Mouse (Mus musculus): ENCODE data around the gene Khdc4. TPM values are rescaled to one million over a fixed set of nuclear protein-coding genes. Genes with fewer than 3 reads are reported as not detected.

Khdc4 gene
- total and polyA plus RNA-seq, 3 experiments, result 35.2 to 56.6 (median 53.6) TPM

GRCm38 (mm10) chr3:88700247-88700646 lies 14.6 kb downstream of the Khdc4 start:
- H3K27ac ChIP-seq (ENCODE audit: insufficient read depth, low read depth), result no peak overlapping the region
- dilution Hi-C loops (cut with MboI; ENCODE audit: extremely low pct_ligation_motif_present, extremely low pct_unique_long_range_greater_than_20kb, low sequenced_read_pairs), result no loop called here
- peaks cover 32% of the 10 kb centered on the region for H3K79me2 ChIP-seq (replicated peaks; ENCODE audit: control insufficient read depth, extremely low read depth, insufficient read depth, poor library complexity, severe bottlenecking)
- no peak overlapping the region for H3K9ac ChIP-seq (ENCODE audit: insufficient read depth, low read depth)
- H3K4me1 ChIP-seq (ENCODE audit: control insufficient read depth in 1 of 2, insufficient read depth in 2 of 2), result no peaks in the 10 kb centered on the region
- DNase-seq (ENCODE audit: extremely low read depth), result no peak
- H3K27me3 ChIP-seq (replicated peaks), result no peaks in the 10 kb centered on the region
- H3K9me3 ChIP-seq (replicated peaks; ENCODE audit: low read length), result no peaks in the 10 kb centered on the region
- H3K4me2 ChIP-seq (ENCODE audit: insufficient read depth, low read depth, poor library complexity, severe bottlenecking), result no peak overlapping the region
- in situ Hi-C loops (cut with MboI; ENCODE audit: low pct_ligation_motif_present, low pct_unique_long_range_greater_than_20kb, low sequenced_read_pairs), result no loop called here
- H3K36me3 ChIP-seq (replicated peaks in 1 of 2; ENCODE audit: control insufficient read depth in 1 of 2, insufficient read depth in 1 of 2, low read length in 1 of 2), result peaks cover 74 to 92% of the 10 kb centered on the region in 2 experiments
- TF ChIP-seq NELFE (IDR thresholded peaks at IDR 0.05; ENCODE audit: low read depth, low read length) (no peak), USF1 (IDR thresholded peaks at IDR 0.05; ENCODE audit: low read depth, low read length) (no peak), ZMIZ1 (IDR thresholded peaks at IDR 0.05; ENCODE audit: low read depth, low read length) (no peak), RAD21 (IDR thresholded peaks at IDR 0.05; ENCODE audit: low read depth, low read length) (no peak), MYC (IDR thresholded peaks at IDR 0.05; ENCODE audit: low read depth, low read length) (no peak)
- H3K4me3 ChIP-seq (replicated peaks in 1 of 3; ENCODE audit: low read depth in 2 of 3, low read length in 2 of 3, poor library complexity in 1 of 3), result no peak overlapping the region

GRCm38 (mm10) chr3:88701222-88701621 lies 15.6 kb downstream of the Khdc4 start:
- H3K4me3 ChIP-seq (replicated peaks in 1 of 3; ENCODE audit: low read depth in 2 of 3, low read length in 2 of 3, poor library complexity in 1 of 3), result no peak overlapping the region
- DNase-seq (ENCODE audit: extremely low read depth), result no peak
- peaks cover 66 to 93% of the 10 kb centered on the region in 2 experiments for H3K36me3 ChIP-seq (replicated peaks in 1 of 2; ENCODE audit: control insufficient read depth in 1 of 2, insufficient read depth in 1 of 2, low read length in 1 of 2)
- H3K9me3 ChIP-seq (replicated peaks; ENCODE audit: low read length), result no peaks in the 10 kb centered on the region
- no peaks in the 10 kb centered on the region for H3K4me1 ChIP-seq (ENCODE audit: control insufficient read depth in 1 of 2, insufficient read depth in 2 of 2)
- H3K79me2 ChIP-seq (replicated peaks; ENCODE audit: control insufficient read depth, extremely low read depth, insufficient read depth, poor library complexity, severe bottlenecking), result peaks cover 32% of the 10 kb centered on the region
- no peak overlapping the region for H3K9ac ChIP-seq (ENCODE audit: insufficient read depth, low read depth)
- H3K27ac ChIP-seq (ENCODE audit: insufficient read depth, low read depth), result no peak overlapping the region
- TF ChIP-seq PAX5 (IDR thresholded peaks at IDR 0.05; ENCODE audit: low read length), result no peak
- TF ChIP-seq MAZ (IDR thresholded peaks at IDR 0.05; ENCODE audit: low read depth, low read length), result no peak
- no peak for TF ChIP-seq ETS1 (conservative IDR thresholded peaks at IDR 0.05; ENCODE audit: low read depth, low read length)
- no peak for TF ChIP-seq E2F4 (IDR thresholded peaks at IDR 0.05; ENCODE audit: insufficient replicate concordance, low read depth, low read length)
- TF ChIP-seq SIN3A (IDR thresholded peaks at IDR 0.05; ENCODE audit: low read length), result no peak
- no peak for TF ChIP-seq NRF1 (IDR thresholded peaks at IDR 0.05; ENCODE audit: low read depth, low read length)
- TF ChIP-seq UBTF (IDR thresholded peaks at IDR 0.05; ENCODE audit: low read depth, low read length), result no peak
- no peak for TF ChIP-seq ELF1 (IDR thresholded peaks at IDR 0.05; ENCODE audit: low read depth, low read length)
- no peak for TF ChIP-seq MEF2A (IDR thresholded peaks at IDR 0.05; ENCODE audit: borderline replicate concordance, low read depth, low read length)
- TF ChIP-seq MAX (IDR thresholded peaks at IDR 0.05; ENCODE audit: low read length), result no peak
- TF ChIP-seq ZKSCAN1 (IDR thresholded peaks at IDR 0.05; ENCODE audit: borderline replicate concordance, low read depth, low read length), result no peak
- no peak for TF ChIP-seq ZNF384 (IDR thresholded peaks at IDR 0.05; ENCODE audit: low read depth, low read length)
- TF ChIP-seq IRF4 (IDR thresholded peaks at IDR 0.05; ENCODE audit: low read depth, low read length), result no peak
- no peak for TF ChIP-seq POLR2AphosphoS2 (IDR thresholded peaks at IDR 0.05; ENCODE audit: low read depth, low read length)
- no peak for TF ChIP-seq CHD1 (IDR thresholded peaks at IDR 0.05; ENCODE audit: low read depth, low read length)
- in situ Hi-C loops (cut with MboI; ENCODE audit: low pct_ligation_motif_present, low pct_unique_long_range_greater_than_20kb, low sequenced_read_pairs) (no loop called here), dilution Hi-C loops (cut with MboI; ENCODE audit: extremely low pct_ligation_motif_present, extremely low pct_unique_long_range_greater_than_20kb, low sequenced_read_pairs) (no loop called here)
- no peaks in the 10 kb centered on the region for H3K27me3 ChIP-seq (replicated peaks)
- no peak overlapping the region for H3K4me2 ChIP-seq (ENCODE audit: insufficient read depth, low read depth, poor library complexity, severe bottlenecking)

All from CH12.LX (cell line).